Mouse (Mus musculus): ENCODE results near the gene Lmbrd1. TPM values are rescaled to one million over a fixed set of nuclear protein-coding genes. Genes with fewer than 3 reads are reported as not detected.
A peak's percentile ranks its signal among the peaks of the same experiment; 100 is the strongest.

The Lmbrd1 gene
- polyA plus RNA-seq, 1 experiment from 2014 or later, result 28.0 TPM

DNA sequence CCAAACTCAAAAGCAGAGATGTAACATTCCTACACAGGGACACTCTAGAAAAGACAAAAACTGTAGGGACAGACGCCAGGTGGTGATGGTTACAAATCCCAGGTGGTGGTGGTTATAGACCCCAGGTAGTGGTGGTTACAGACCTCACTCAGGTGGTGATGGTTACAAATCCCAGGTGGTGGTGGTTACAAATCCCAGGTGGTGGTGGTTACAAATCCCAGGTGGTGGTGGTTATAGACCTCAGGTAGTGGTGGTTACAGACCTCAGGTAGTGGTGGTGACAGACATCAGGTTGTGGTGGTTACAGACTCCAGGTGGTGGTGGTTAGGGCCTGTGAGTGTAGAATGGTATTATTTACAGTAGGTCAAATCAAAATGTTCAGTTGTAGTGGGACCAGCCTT, 5.5 kb downstream of the Lmbrd1 start:
- H3K4me3 ChIP-seq (ENCODE audit: low read depth, low read length), result no peak overlapping the region
- 92% methylated on average over 1 of the region's 1 CpGs for WGBS (ENCODE audit: insufficient replicate concordance)
- ATAC-seq, result peak; percentile 70

DNA sequence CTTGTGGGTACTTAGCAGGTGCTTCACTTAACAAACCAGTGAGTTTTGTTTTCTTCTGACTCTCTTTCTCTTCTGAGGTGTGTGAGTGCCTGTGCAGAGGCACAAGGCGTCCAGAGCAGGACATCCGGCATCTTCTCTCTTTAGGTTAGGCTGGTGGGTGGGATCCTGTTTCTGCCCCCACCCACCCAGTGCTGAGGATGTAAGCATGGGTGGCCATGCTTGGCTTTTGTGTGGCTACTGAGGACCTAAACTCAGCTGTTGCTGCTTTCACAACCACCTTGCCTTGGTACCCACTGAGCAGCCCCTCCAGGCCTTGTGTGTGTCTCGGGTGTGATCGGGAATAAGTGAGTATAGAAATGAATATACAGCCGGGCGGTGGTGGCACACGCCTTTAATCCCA, 7.2 kb downstream of the Lmbrd1 start:
- Histone ChIP-seq H3K36me3 (replicated peaks; ENCODE audit: insufficient read depth, low read length) (peaks cover 10% of the 10 kb centered on the region; the same call in 1 of the 2 replicates), H3K4me1 (ENCODE audit: insufficient read depth) (0 out of 2 replicates have a peak, but pooled peaks cover 2% of the 10 kb centered on the region), H3K9me3 (ENCODE audit: low read length) (no peaks in the 10 kb centered on the region), H3K9ac (replicated peaks) (no peak overlapping the region), H3K27ac (ENCODE audit: low read depth) (no peak overlapping the region), H3K4me2 (ENCODE audit: low read depth, low read length) (no peak overlapping the region), H3K4me3 (ENCODE audit: low read depth, low read length) (no peak overlapping the region), H3K27me3 (ENCODE audit: insufficient read depth, low read length) (no peaks in the 10 kb centered on the region)
- WGBS (ENCODE audit: insufficient replicate concordance), result 82% methylated on average over 7 of the region's 7 CpGs
- TF ChIP-seq EP300 (IDR thresholded peaks at IDR 0.05; ENCODE audit: low read depth) (no peak), CTCF (IDR thresholded peaks at IDR 0.05; ENCODE audit: low read depth) (no peak)
- ATAC-seq, result peak; percentile 27; the same call in 1 of the 2 replicates
- DNase-seq, result no peak

More for the DNA sequence above, 5.5 kb downstream of the Lmbrd1 start:
- TF ChIP-seq EP300 (IDR thresholded peaks at IDR 0.05; ENCODE audit: low read depth), result no peak
- no peak for TF ChIP-seq CTCF (IDR thresholded peaks at IDR 0.05; ENCODE audit: low read depth)
- peaks cover 8% of the 10 kb centered on the region; the same call in 1 of the 2 replicates for H3K4me1 ChIP-seq (ENCODE audit: insufficient read depth)
- no peak overlapping the region for H3K4me2 ChIP-seq (ENCODE audit: low read depth, low read length)
- no peak overlapping the region for H3K27ac ChIP-seq (ENCODE audit: low read depth)
- no peaks in the 10 kb centered on the region for H3K27me3 ChIP-seq (ENCODE audit: insufficient read depth, low read length)
- peak; percentile 46 for DNase-seq
- peaks cover 8% of the 10 kb centered on the region; the same call in 1 of the 2 replicates for H3K36me3 ChIP-seq (replicated peaks; ENCODE audit: insufficient read depth, low read length)
- no peaks in the 10 kb centered on the region for H3K9me3 ChIP-seq (ENCODE audit: low read length)
- no peak overlapping the region for H3K9ac ChIP-seq (replicated peaks)

GRCm38 (mm10) chr1:24686235-24687021, 8.0 kb downstream of the Lmbrd1 start:
- no peaks in the 10 kb centered on the region for H3K9me3 ChIP-seq (ENCODE audit: low read length)
- H3K27me3 ChIP-seq (ENCODE audit: insufficient read depth, low read length), result no peaks in the 10 kb centered on the region
- 76% methylated on average over 4 of the region's 4 CpGs for WGBS (ENCODE audit: insufficient replicate concordance)
- H3K4me1 ChIP-seq (ENCODE audit: insufficient read depth), result no peaks in the 10 kb centered on the region
- H3K4me2 ChIP-seq (ENCODE audit: low read depth, low read length), result no peak overlapping the region
- 0 out of 2 replicates have a peak overlapping the region, but pooled peaks have one; percentile 3 for H3K27ac ChIP-seq (ENCODE audit: low read depth)
- no peak for DNase-seq
- ATAC-seq, result no peak
- peaks cover 13% of the 10 kb centered on the region; the same call in 1 of the 2 replicates for H3K36me3 ChIP-seq (replicated peaks; ENCODE audit: insufficient read depth, low read length)
- H3K4me3 ChIP-seq (ENCODE audit: low read depth, low read length), result no peak overlapping the region
- H3K9ac ChIP-seq (replicated peaks), result no peak overlapping the region
- TF ChIP-seq EP300 (IDR thresholded peaks at IDR 0.05; ENCODE audit: low read depth) (no peak), CTCF (IDR thresholded peaks at IDR 0.05; ENCODE audit: low read depth) (no peak)

GRCm38 (mm10) chr1:24697677-24698076, 19.2 kb downstream of the Lmbrd1 start:
- H3K27ac ChIP-seq (ENCODE audit: low read depth), result 0 out of 2 replicates have a peak overlapping the region, but pooled peaks have one; percentile 4
- DNase-seq (no peak), ATAC-seq (no peak)
- H3K4me3 ChIP-seq (ENCODE audit: low read depth, low read length), result no peak overlapping the region
- no peak for TF ChIP-seq CTCF (IDR thresholded peaks at IDR 0.05; ENCODE audit: low read depth)
- no peak for TF ChIP-seq EP300 (IDR thresholded peaks at IDR 0.05; ENCODE audit: low read depth)
- 75% methylated on average over 3 of the region's 3 CpGs for WGBS (ENCODE audit: insufficient replicate concordance)
- peaks cover 4% of the 10 kb centered on the region; the same call in 1 of the 2 replicates for H3K36me3 ChIP-seq (replicated peaks; ENCODE audit: insufficient read depth, low read length)
- H3K4me1 ChIP-seq (ENCODE audit: insufficient read depth), result peaks cover 12% of the 10 kb centered on the region
- H3K9ac ChIP-seq (replicated peaks), result no peak overlapping the region
- H3K27me3 ChIP-seq (ENCODE audit: insufficient read depth, low read length), result no peaks in the 10 kb centered on the region
- no peaks in the 10 kb centered on the region for H3K9me3 ChIP-seq (ENCODE audit: low read length)
- H3K4me2 ChIP-seq (ENCODE audit: low read depth, low read length), result no peak overlapping the region

- Histone ChIP-seq H3K9me3 (ENCODE audit: low read length) (no peaks in the 10 kb centered on the region), H3K9ac (replicated peaks) (no peak overlapping the region), H3K4me2 (ENCODE audit: low read depth, low read length) (no peak overlapping the region), H3K27me3 (ENCODE audit: insufficient read depth, low read length) (no peaks in the 10 kb centered on the region), H3K27ac (ENCODE audit: low read depth) (0 out of 2 replicates have a peak overlapping the region, but pooled peaks have one; percentile 4), H3K36me3 (replicated peaks; ENCODE audit: insufficient read depth, low read length) (peaks cover under 1% of the 10 kb centered on the region; the same call in 1 of the 2 replicates), H3K4me1 (ENCODE audit: insufficient read depth) (peaks cover 12% of the 10 kb centered on the region), H3K4me3 (ENCODE audit: low read depth, low read length) (no peak overlapping the region)
- ATAC-seq (no peak), DNase-seq (no peak)
- WGBS (ENCODE audit: insufficient replicate concordance), result 71% methylated on average over 9 of the region's 9 CpGs
- TF ChIP-seq CTCF (IDR thresholded peaks at IDR 0.05; ENCODE audit: low read depth), result no peak
- TF ChIP-seq EP300 (IDR thresholded peaks at IDR 0.05; ENCODE audit: low read depth), result no peak
Observed at GRCm38 (mm10) chr1:24698146-24698880, 19.9 kb downstream of the Lmbrd1 start.

GRCm38 (mm10) chr1:24699320-24699719, 20.9 kb downstream of the Lmbrd1 start:
- no peaks in the 10 kb centered on the region; the same call in 1 of the 2 replicates for H3K36me3 ChIP-seq (replicated peaks; ENCODE audit: insufficient read depth, low read length)
- no peaks in the 10 kb centered on the region for H3K27me3 ChIP-seq (ENCODE audit: insufficient read depth, low read length)
- H3K27ac ChIP-seq (ENCODE audit: low read depth), result no peak overlapping the region
- no peaks in the 10 kb centered on the region for H3K9me3 ChIP-seq (ENCODE audit: low read length)
- H3K4me1 ChIP-seq (ENCODE audit: insufficient read depth), result peaks cover 12% of the 10 kb centered on the region
- ATAC-seq (peak; percentile 77), DNase-seq (peak; percentile 63)
- no peak for TF ChIP-seq CTCF (IDR thresholded peaks at IDR 0.05; ENCODE audit: low read depth)
- no peak for TF ChIP-seq EP300 (IDR thresholded peaks at IDR 0.05; ENCODE audit: low read depth)
- H3K4me2 ChIP-seq (ENCODE audit: low read depth, low read length), result peak overlapping the region; percentile 31
- 15% methylated on average over 9 of the region's 9 CpGs for WGBS (ENCODE audit: insufficient replicate concordance)
- no peak overlapping the region for H3K4me3 ChIP-seq (ENCODE audit: low read depth, low read length)
- H3K9ac ChIP-seq (replicated peaks), result no peak overlapping the region
